7 mouse cellular contexts compared by ENCODE assay signal in genomic region chr13:51616417-51617044, GRCm38 (mm10). TPM values are rescaled to one million over a fixed set of nuclear protein-coding genes. Genes with fewer than 3 reads are reported as not detected.
DNase-seq lines count a peak whose midpoint lies in the region.

No protein-coding gene starts in this region.

- H3K36me3 ChIP-seq in hindbrain, embryonic 10.5 days, result no peaks in the 10 kb centered on the region

- H3K4me1 ChIP-seq in hindbrain, embryonic 10.5 days (replicated peaks), result peaks cover 27% of the 10 kb centered on the region

- H3K4me3 ChIP-seq in hindbrain, embryonic 10.5 days, result no peak overlapping the region

- H3K27ac ChIP-seq in hindbrain, embryonic 10.5 days, result peak overlapping the region; percentile 59

- 6% methylated on average over 12 of the region's 12 CpGs for WGBS in hindbrain, embryonic 10.5 days

- peak; percentile 5 for DNase-seq in 3134 (ENCODE audit: extremely low read depth, insufficient read length, low spot score)
- peak; percentile 87 for DNase-seq in Muller cell, postnatal 12 days (ENCODE audit: inconsistent ontology term)
- DNase-seq in hindbrain, embryonic 10.5 days (ENCODE audit: low spot score), result peak; percentile 11
- peak; percentile 79 to 86 for DNase-seq in left cerebral cortex, postnatal 36 days (ENCODE audit: low spot score in 2 of 2)
- no peak for DNase-seq in B cell, adult 2 months
- DNase-seq in thymus, postnatal 36 days, result no peak
- no peak for DNase-seq in gastrocnemius, postnatal 36 days

- intact Hi-C loops in left cerebral cortex, postnatal 36 days (cut with DNase I), result loop anchor here (1.0 to 5.0 kb wide), 4 partner anchors 13 to 669 kb away; partner anchors contain the start of gene Shc3
- intact Hi-C loops in gastrocnemius, postnatal 36 days (cut with DNase I), result loop anchor here (5.0 to 10.0 kb wide), 2 partner anchors 182 to 669 kb away; no protein-coding TSS in a partner anchor

- H3K27me3 ChIP-seq in hindbrain, embryonic 10.5 days (ENCODE audit: insufficient read depth, poor library complexity, severe bottlenecking), result no peaks in the 10 kb centered on the region

- H3K9me3 ChIP-seq in hindbrain, embryonic 10.5 days, result no peaks in the 10 kb centered on the region

RNA-seq across cellular contexts. Expression of gene Cks2, which starts 28.5 kb away (rescaled TPM):
- 329 and 366 TPM in 2 replicates for polyA plus RNA-seq in hindbrain, embryonic 10.5 days (2016; fragmentation: Nextera tagmentation; extraction: Ambion mirVana)
- 1 to 10 TPM; 2.0 to 2.9 TPM for total RNA-seq in left cerebral cortex, postnatal 36 days (2021)
- 1 to 10 TPM in 1 of 2 experiments, under 1 TPM in 1; 0.99 to 1.9 TPM for total RNA-seq in gastrocnemius, postnatal 36 days (2021)

RNA-seq across cellular contexts. Expression of gene Secisbp2, which starts 35.0 kb away (rescaled TPM):
- 27.4 and 31.6 TPM in 2 replicates for polyA plus RNA-seq in hindbrain, embryonic 10.5 days (2016; fragmentation: Nextera tagmentation; extraction: Ambion mirVana)
- total RNA-seq in left cerebral cortex, postnatal 36 days (2021), result 10 to 100 TPM; 15.1 to 22.2 TPM
- 1 to 10 TPM; 8.4 to 8.9 TPM for total RNA-seq in gastrocnemius, postnatal 36 days (2021)

RNA-seq across cellular contexts. Expression of gene Shc3, which starts 47.3 kb away (rescaled TPM):
- 1.9 and 3.2 TPM in 2 replicates for polyA plus RNA-seq in hindbrain, embryonic 10.5 days (2016; fragmentation: Nextera tagmentation; extraction: Ambion mirVana)
- total RNA-seq in left cerebral cortex, postnatal 36 days (2021), result 100 to 1,000 TPM; 195 to 220 TPM
- total RNA-seq in gastrocnemius, postnatal 36 days (2021), result 1 to 10 TPM in 1 of 2 experiments, under 1 TPM in 1; 0.69 to 1.2 TPM

Comparison
In these comparisons a context has a peak if more than half of its experiments do, and no peak if none do; other contexts are left out.
1. DNase-seq: peak in 3134 (single experiment), Muller cell, postnatal 12 days (single experiment), hindbrain, embryonic 10.5 days (single experiment) and left cerebral cortex, postnatal 36 days (2 of 2); none in B cell, adult 2 months (0 of 2), thymus, postnatal 36 days (0 of 2) and gastrocnemius, postnatal 36 days (0 of 2).
2. RNA of gene Shc3, which starts 47.3 kb away (total RNA-seq): 195 to 220 TPM in left cerebral cortex, postnatal 36 days; 0.69 to 1.2 TPM in gastrocnemius, postnatal 36 days; every median in the first group is over 10 times any median in the second.